Mouse (Mus musculus): ENCODE results near the gene Calhm1.

DNA sequence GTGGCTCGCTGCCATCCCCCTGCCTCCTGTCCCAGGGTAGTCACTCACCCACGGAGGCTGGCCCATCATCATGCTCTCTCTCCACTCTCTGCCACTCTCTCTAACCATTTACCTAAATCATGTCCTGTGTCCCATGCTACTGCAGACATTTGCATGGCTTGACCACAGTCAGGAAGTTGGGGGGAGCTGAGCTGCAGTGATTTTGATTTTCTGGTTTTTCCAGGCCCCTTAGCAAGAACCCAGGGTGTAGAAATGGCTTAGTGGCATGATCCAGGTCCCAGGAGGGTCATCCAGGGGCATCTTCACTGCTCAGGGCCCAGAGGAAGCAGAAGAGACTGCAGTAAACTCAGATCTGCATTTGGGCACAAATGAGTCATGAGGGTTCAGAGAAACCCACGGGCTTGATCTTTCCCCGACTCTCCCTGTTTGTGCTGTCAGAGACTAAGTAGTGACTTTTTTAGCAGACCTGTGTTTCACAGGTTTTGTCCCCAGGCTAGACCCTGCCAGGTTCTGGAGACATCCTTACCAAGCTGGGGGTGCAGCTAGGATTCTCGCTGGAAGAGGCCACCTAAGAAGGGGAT is 4.3 kb upstream of the Calhm1 start:
- TF ChIP-seq CTCF (IDR thresholded peaks at IDR 0.05; ENCODE audit: insufficient read depth, low read depth, low read length) (no peak), POLR2A (IDR thresholded peaks at IDR 0.05; ENCODE audit: insufficient read depth, low read depth, low read length) (no peak)
